Mouse (Mus musculus): Measurements from ENCODE around the gene Accsl.

GRCm38 (mm10) chr2:93888366-93888765 is 19.4 kb upstream of the Accsl start:
- TF ChIP-seq CTCF (IDR thresholded peaks at IDR 0.05; ENCODE audit: insufficient read depth, low read length) = no peak
- no peak for TF ChIP-seq POLR2A (IDR thresholded peaks at IDR 0.05; ENCODE audit: borderline replicate concordance, extremely low read depth, low read depth, low read length)
